Mouse (Mus musculus): ENCODE data around the gene Gmds.

The Gmds gene

DNA sequence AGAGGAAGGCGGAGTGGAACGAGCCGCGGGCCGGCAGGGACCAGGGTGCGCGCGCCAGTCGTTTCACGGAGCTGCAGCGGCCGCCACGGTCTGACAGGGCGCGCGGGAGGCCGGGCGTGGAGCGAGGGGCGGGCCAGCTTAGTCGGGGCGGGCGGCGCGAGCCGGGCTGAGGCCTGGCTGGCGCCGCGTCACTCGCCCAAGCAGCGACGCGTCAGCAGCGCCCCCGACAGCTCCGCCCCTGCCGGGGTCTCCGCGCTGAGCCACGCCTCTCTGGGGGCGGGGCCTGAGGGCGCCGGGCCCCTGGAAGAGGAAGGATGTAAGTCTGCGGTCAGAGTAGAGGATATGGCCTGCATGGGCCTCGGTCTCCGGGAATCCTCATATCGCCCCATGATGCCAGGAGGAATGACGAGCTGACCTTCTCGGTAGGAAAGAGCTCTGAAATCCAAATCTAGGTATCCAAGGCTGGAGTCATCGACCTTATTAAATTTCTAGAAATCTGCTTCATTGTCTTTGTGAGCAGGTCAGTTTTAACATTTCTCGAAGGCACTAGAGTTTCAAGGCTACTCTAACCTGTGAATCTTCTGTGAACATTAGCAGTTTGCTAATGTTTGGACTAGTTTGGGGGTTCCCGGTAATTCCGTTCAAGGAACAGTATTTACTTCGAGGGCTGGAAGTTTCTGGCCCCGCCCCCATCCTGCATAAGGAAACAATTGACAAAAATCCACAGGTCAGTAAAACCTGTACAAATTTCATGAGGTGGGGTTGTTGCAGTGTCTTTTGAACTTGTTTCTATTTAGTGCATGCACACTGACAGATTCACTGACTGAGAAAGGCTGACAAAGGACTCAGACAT, at the start of gene Gmds:
Gmds (minus strand) TSS at position 228 of the 853 bp plus-strand sequence.
- peak; percentile 96 for DNase-seq (ENCODE audit: low spot score)

- no peak for DNase-seq (ENCODE audit: low spot score)
These were observed 47.0 kb upstream of the Gmds start for GRCm38 (mm10) chr13:32385421-32386092.

GRCm38 (mm10) chr13:32382227-32383010, 43.9 kb upstream of the Gmds start:
- no peak for DNase-seq (ENCODE audit: low spot score)

GRCm38 (mm10) chr13:32378634-32379033, 40.1 kb upstream of the Gmds start:
- no peak for DNase-seq (ENCODE audit: low spot score)

GRCm38 (mm10) chr13:32372531-32372883, 34.0 kb upstream of the Gmds start:
- DNase-seq (ENCODE audit: low spot score): no peak

- no peak for DNase-seq (ENCODE audit: low spot score)
These were observed 33.5 kb upstream of the Gmds start for GRCm38 (mm10) chr13:32371874-32372530.

DNA sequence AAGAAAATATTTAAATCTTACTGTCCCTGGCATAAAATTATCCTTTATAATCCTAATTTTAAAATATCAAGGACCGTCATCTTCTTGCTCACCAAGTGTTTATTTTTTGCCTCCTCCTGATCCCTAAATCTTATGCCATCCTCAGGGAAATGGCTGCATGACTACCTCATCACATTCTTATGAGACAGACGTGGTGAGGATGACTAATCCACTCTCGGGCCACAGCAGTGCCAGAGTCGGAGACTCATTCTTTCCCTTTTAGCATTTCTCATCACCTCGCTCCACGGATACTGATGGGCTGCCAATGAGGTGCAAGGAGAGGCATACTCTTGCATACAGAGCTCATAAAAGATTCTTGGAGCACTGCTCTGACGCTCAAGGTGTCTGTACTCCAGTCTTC, 32.2 kb upstream of the Gmds start:
- no peak for DNase-seq (ENCODE audit: low spot score)

DNA sequence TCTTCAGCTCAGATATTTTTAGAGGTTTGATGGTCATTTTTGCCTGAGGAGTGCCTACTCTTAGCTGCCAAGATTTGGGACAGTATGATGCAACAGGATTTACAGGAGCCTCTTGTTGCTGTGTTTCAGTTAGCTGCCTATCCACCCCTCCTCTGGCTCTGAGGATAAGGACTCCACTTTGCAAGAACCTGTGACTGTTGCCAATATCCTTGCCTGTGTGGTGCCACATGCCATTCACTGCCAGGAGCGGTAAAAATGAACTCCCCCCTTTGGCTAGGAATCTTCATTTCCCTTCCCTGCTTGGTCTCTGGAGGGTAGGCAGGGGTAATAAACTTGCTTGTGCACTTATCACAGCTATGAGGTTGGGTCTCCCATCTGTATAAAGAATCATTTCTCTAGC, 31.6 kb upstream of the Gmds start:
- DNase-seq (ENCODE audit: low spot score): no peak

DNA sequence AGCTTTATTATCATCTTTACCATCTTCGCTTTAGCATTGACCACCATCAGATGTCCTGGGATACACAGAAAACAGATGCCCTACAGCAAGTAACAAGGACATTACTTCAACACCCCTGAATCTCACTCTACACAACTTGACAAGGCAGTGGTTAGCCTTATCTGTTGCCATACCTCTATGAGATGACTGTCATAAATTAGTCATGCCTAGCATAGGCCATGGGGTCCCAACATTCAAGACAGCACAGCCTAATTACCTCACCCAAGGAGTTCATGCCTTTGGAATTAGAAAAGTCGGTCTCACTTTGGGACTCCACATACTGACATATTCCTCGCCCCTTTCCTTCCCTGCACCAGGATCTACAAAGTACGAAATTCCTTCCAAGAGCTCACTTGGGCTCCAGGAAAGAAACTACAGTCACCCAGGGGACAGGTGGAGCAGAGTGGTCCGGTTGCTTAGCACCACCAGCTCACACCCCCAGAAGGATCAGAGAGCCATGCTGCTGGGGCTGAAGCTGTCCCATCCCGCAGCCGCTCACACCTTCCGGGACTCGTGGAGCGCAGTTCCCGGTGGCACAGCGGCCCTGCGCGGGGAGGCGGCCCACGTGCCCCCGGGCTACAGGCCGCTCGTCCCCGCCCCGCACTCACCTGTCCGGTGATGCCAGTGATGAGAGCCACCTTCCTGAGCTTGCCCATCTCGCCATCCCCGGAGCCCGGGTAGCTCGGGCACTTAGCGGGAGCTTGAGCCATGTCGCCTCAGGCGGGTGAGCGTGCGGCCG, 616 bp downstream of the Gmds start:
- DNase-seq (ENCODE audit: low spot score): peak; percentile 33

DNA sequence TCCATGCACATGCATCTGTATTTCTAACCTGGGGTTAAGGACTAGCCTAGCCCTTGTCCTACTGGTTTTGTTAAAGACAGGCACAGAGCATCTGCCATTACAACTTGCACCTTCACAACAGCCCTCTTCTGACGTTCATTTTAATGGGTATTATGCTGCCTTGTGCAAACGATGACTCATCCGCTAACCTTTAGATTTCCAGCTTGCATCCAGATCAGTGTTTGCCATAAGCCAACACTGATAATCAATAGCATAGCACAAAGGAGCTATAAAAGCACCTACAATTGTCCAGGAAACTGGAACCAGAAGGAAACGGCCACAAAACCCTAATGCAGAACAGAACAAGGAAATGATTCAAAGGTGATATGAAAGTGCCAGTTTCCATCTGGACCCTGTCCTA, 20.2 kb downstream of the Gmds start:
- DNase-seq (ENCODE audit: low spot score): no peak

- DNase-seq (ENCODE audit: low spot score): no peak
These were observed 21.2 kb downstream of the Gmds start for GRCm38 (mm10) chr13:32317354-32317753.

DNA sequence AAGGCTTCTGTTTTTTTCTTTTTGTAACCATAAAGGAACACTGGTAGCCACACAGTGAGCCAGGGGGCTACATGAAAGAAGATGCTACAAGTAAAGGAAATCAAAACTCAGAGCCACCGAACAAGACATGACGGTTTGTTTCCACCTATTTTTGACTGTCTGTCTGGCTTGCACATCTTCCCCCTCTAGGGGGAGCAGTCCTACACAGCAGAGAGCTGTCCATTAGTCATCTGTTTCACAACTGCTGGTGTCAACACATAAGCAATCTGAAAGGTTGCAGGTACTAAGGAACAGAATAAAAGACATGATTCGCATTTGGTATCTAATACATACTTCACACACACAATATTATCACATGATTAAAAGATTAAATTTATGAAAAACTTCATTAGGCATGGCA, 25.9 kb downstream of the Gmds start:
- DNase-seq (ENCODE audit: low spot score): peak; percentile 54

- no peak for DNase-seq (ENCODE audit: low spot score)
These were observed 27.1 kb downstream of the Gmds start for GRCm38 (mm10) chr13:32311476-32311875.

- DNase-seq (ENCODE audit: low spot score): no peak
These were observed 40.1 kb downstream of the Gmds start for GRCm38 (mm10) chr13:32298456-32298855.

DNA sequence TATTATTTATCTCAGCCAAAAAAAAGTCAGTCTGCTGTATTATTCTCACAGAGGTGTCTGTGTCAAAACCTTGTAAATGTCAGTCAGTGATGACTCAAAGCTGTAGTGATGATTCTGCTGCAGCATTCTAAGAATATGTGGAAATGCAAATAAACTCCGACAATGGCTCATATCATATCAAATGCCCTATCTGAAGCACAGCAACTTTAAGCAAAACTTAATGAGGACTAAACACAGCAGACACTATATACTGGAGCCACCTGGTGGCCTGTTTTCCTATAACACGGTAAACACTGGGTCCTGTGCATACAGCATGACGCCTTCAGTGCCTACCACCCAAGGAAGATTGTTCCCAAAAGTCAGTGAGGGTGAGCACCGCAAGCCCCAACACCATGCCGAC, 41.1 kb downstream of the Gmds start:
- peak; percentile 63 for DNase-seq (ENCODE audit: low spot score)

GRCm38 (mm10) chr13:32294416-32295195, 43.9 kb downstream of the Gmds start:
- no peak for DNase-seq (ENCODE audit: low spot score)

GRCm38 (mm10) chr13:32272937-32273496, 65.5 kb downstream of the Gmds start:
- no peak for DNase-seq (ENCODE audit: low spot score)

- no peak for DNase-seq (ENCODE audit: low spot score)
These were observed 68.8 kb downstream of the Gmds start for GRCm38 (mm10) chr13:32269757-32270156.

GRCm38 (mm10) chr13:32269261-32269660, 69.3 kb downstream of the Gmds start:
- DNase-seq (ENCODE audit: low spot score): no peak

GRCm38 (mm10) chr13:32268284-32268683, 70.3 kb downstream of the Gmds start:
- no peak for DNase-seq (ENCODE audit: low spot score)
